Mouse (Mus musculus): Measurements from ENCODE around the gene Trh.
A peak's percentile ranks its signal among the peaks of the same experiment; 100 is the strongest.

Trh gene

GRCm38 (mm10) chr6:92244591-92244990 lies at the start of gene Trh:
Gene Trh (minus strand): TSS chr6:92244650.
- no peak for DNase-seq

GRCm38 (mm10) chr6:92290826-92291225 lies 46.4 kb upstream of the Trh start:
- DNase-seq: no peak

- DNase-seq: no peak
These were observed 42.4 kb upstream of the Trh start for GRCm38 (mm10) chr6:92286889-92287288.

- DNase-seq: peak; percentile 86 to 90
These were observed 41.9 kb upstream of the Trh start for GRCm38 (mm10) chr6:92286258-92286888.

- no peak for DNase-seq
These were observed 41.1 kb upstream of the Trh start for GRCm38 (mm10) chr6:92285559-92285958.

GRCm38 (mm10) chr6:92277179-92277578 lies 32.7 kb upstream of the Trh start:
- no peak for DNase-seq

- no peak for DNase-seq
These were observed 29.3 kb upstream of the Trh start for GRCm38 (mm10) chr6:92273652-92274322.

GRCm38 (mm10) chr6:92272601-92273000 lies 28.2 kb upstream of the Trh start:
- no peak for DNase-seq

- peak; percentile 82 to 84 for DNase-seq
These were observed 24.6 kb upstream of the Trh start for GRCm38 (mm10) chr6:92269019-92269418.

- no peak for DNase-seq
These were observed 23.6 kb upstream of the Trh start for GRCm38 (mm10) chr6:92268001-92268400.

GRCm38 (mm10) chr6:92261162-92261843 lies 16.9 kb upstream of the Trh start:
- DNase-seq: no peak

- DNase-seq: no peak
These were observed 10.9 kb upstream of the Trh start for GRCm38 (mm10) chr6:92255346-92255745.

GRCm38 (mm10) chr6:92253253-92253870 lies 8.9 kb upstream of the Trh start:
- no peak for DNase-seq

GRCm38 (mm10) chr6:92247215-92247919 lies 2.9 kb upstream of the Trh start:
- no peak for DNase-seq

GRCm38 (mm10) chr6:92246335-92246734 lies 1.9 kb upstream of the Trh start:
- no peak for DNase-seq

- peak; percentile 70 to 72 for DNase-seq
These were observed 3.1 kb downstream of the Trh start for GRCm38 (mm10) chr6:92241178-92241906.

GRCm38 (mm10) chr6:92235036-92235435 lies 9.4 kb downstream of the Trh start:
- peak; percentile 61 to 70 for DNase-seq

- DNase-seq: no peak
These were observed 12.7 kb downstream of the Trh start for GRCm38 (mm10) chr6:92231762-92232161.

GRCm38 (mm10) chr6:92231356-92231755 lies 13.1 kb downstream of the Trh start:
- no peak for DNase-seq

- DNase-seq: no peak
These were observed 14.9 kb downstream of the Trh start for GRCm38 (mm10) chr6:92229586-92229985.

- no peak for DNase-seq
These were observed 15.3 kb downstream of the Trh start for GRCm38 (mm10) chr6:92229103-92229502.

- DNase-seq: peak; percentile 48 to 73
These were observed 19.5 kb downstream of the Trh start for GRCm38 (mm10) chr6:92224981-92225380.
